Mouse (Mus musculus) T-helper 2 cell (primary cell): ENCODE results near the gene Nudt7.

ENCODE experiments used
- in situ Hi-C: fragments of 300-600 bp; cut with MboI, MseI; formaldehyde crosslinking; loops from one replicate; pipeline ENCODE4 v1.15.1; 2025; ENCODE audit warnings: high pct_unique_total_duplicates

The Nudt7 gene

GRCm38 (mm10) chr8:114142199-114142598 is 8.8 kb downstream of the Nudt7 start:
- in situ Hi-C loops = no loop called here

- in situ Hi-C loops = no loop called here
These were observed 10.4 kb downstream of the Nudt7 start for GRCm38 (mm10) chr8:114143645-114144290.

- in situ Hi-C loops = no loop called here
These were observed 20.1 kb downstream of the Nudt7 start for GRCm38 (mm10) chr8:114153311-114154045.

- in situ Hi-C loops = no loop called here
These were observed 25.2 kb downstream of the Nudt7 start for GRCm38 (mm10) chr8:114158586-114158985.

GRCm38 (mm10) chr8:114159666-114160065 is 26.3 kb downstream of the Nudt7 start:
- in situ Hi-C loops = no loop called here

GRCm38 (mm10) chr8:114163871-114164270 is 30.5 kb downstream of the Nudt7 start:
- in situ Hi-C loops = no loop called here

- in situ Hi-C loops = no loop called here
These were observed 31.2 kb downstream of the Nudt7 start for GRCm38 (mm10) chr8:114164444-114165096.

- in situ Hi-C loops = no loop called here
These were observed 32.4 kb downstream of the Nudt7 start for GRCm38 (mm10) chr8:114165741-114166140.

GRCm38 (mm10) chr8:114176721-114177120 is 43.4 kb downstream of the Nudt7 start:
- in situ Hi-C loops = no loop called here

- in situ Hi-C loops = no loop called here
These were observed 60.0 kb downstream of the Nudt7 start for GRCm38 (mm10) chr8:114193334-114193733.

- in situ Hi-C loops = no loop called here
These were observed 65.6 kb downstream of the Nudt7 start for GRCm38 (mm10) chr8:114198990-114199389.
